Mouse (Mus musculus) mouse embryonic stem cell (cell line): ENCODE measurements around the gene Gm7951.
"Not testable (repeated sequence)": the region's sequence is repeated elsewhere in the genome, so short reads cannot be mapped to it uniquely, and the experiment has no call there.

Experiments
- in situ Hi-C, 2 experiments: fragments of 300-500 bp; cut with MboI; formaldehyde crosslinking; loops; 1 replicate in 1 of 2; 3 replicates in 1 of 2; pipeline ENCODE4 v1.14.3; 2019 to 2020; ENCODE audit warnings: low sequenced_read_pairs in 2 of 2, low pct_unique_long_range_greater_than_20kb in 1 of 2, mixed read lengths in 1 of 2; ENCODE audit not compliant: unreplicated experiment in 1 of 2

The Gm7951 gene

GRCm38 (mm10) chr14:42117269-42117668 lies at the start of gene Gm7951:
TSS of gene Gm7951 (minus strand) at chr14:42117369.
- in situ Hi-C loops: not testable (repeated sequence)

DNA sequence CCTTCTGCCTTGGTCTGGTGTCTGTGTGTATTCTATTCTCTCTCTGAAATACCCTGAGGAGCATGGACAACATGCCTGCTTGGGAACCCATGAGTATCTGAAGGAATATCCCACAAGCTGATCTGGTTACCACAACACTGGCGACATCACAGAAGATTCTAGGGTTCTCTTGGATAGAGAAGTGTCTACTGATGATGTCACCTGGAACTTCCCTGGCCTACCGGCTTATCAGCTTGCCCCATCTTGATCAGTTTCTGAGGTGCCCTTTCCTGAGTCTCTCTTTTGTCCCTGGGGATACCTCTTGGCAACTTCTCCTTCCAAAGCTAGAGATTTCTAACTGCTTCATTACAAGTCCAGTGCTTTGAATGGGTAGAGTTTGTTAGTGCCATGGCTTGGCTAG lies 45.4 kb upstream of the Gm7951 start, which contains the start of gene Gm17027:
TSS of gene Gm17027 (minus strand) at position 101 of the 400 bp plus-strand sequence.
- in situ Hi-C loops: not testable (repeated sequence)

DNA sequence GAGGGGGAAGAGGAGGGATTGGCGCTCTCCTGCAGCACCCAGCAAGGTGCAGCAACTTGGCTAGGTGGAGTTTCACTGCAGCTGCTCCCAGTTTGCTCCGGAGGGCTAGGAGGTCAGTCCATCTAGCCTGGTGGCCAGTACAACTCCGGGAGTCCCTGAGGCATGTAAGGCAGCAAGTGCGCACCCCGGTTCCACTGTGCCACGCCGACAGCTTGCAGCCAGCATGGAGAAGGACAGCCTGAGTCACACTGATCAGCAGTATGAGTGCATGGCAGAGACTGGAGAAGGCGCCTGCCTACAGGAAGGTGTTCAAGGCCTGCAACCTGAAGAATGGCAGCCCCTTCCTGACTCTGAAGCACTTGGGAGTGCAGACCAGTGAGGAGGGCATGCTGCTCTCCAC lies 17.4 kb upstream of the Gm7951 start:
- in situ Hi-C loops: not testable (repeated sequence)

- in situ Hi-C loops: not testable (repeated sequence)
Measured at GRCm38 (mm10) chr14:42133806-42134205, 16.6 kb upstream of the Gm7951 start.
